Mouse (Mus musculus) bone marrow macrophage, adult 2 months (primary cell): ENCODE results near the gene Map7d3.

Source experiments
- CTCF ChIP-seq: IDR thresholded peaks from 2 replicates; pipeline ENCODE4 v1.5.1; 2012; ENCODE audit warnings: low read depth, mild to moderate bottlenecking, low read length, moderate library complexity
- POLR2A ChIP-seq: IDR thresholded peaks from 2 replicates; pipeline ENCODE4 v1.6.1; 2012; ENCODE audit warnings: mild to moderate bottlenecking, low read depth, low read length, borderline replicate concordance

- TF ChIP-seq CTCF, result no peak
- no peak for TF ChIP-seq POLR2A
These were observed 30.9 kb downstream of the Map7d3 start for GRCm38 (mm10) chrX:56791268-56791667.
